Mouse (Mus musculus) C2C12 (cell line): ENCODE results near the gene Samm50. TPM values are rescaled to one million over a fixed set of nuclear protein-coding genes. Genes with fewer than 3 reads are reported as not detected.

Experiments used
- H3K27me3 ChIP-seq: one replicate; pipeline ENCODE4 v1.6.1; 2011; ENCODE audit not compliant: control insufficient read depth, insufficient read depth, insufficient read length
- H3K36me3 ChIP-seq: one replicate; pipeline ENCODE4 v1.6.1; 2011; ENCODE audit not compliant: control insufficient read depth, insufficient read depth
- H3K4me3 ChIP-seq: one replicate; pipeline ENCODE4 v1.5.1; 2011; ENCODE audit warnings: mild to moderate bottlenecking, control low read depth; ENCODE audit not compliant: poor library complexity, insufficient read depth, severe bottlenecking
- H3K79me2 ChIP-seq: one replicate; pipeline ENCODE4 v1.6.1; 2011; ENCODE audit not compliant: control insufficient read depth, insufficient read depth
- H3K79me3 ChIP-seq: one replicate; pipeline ENCODE4 v1.6.1; 2011; ENCODE audit warnings: low read depth, control low read depth
- H3ac ChIP-seq: one replicate; pipeline ENCODE3; 2011; ENCODE audit warnings: low read depth; ENCODE audit not compliant: control insufficient read depth, insufficient read length
- CEBPB ChIP-seq: IDR thresholded peaks from one replicate; pipeline ENCODE4 v1.6.1; 2011; ENCODE audit warnings: low read depth, mild to moderate bottlenecking, control low read depth, moderate library complexity
- CTCF ChIP-seq: IDR thresholded peaks from one replicate; pipeline ENCODE4 v1.5.1; 2011; ENCODE audit not compliant: control insufficient read depth, insufficient read depth, insufficient read length
- FOSL1 ChIP-seq: IDR thresholded peaks from one replicate; pipeline ENCODE4 v1.8.0; 2011; ENCODE audit warnings: mild to moderate bottlenecking, low read length; ENCODE audit not compliant: poor library complexity, insufficient read depth, severe bottlenecking
- MAX ChIP-seq: IDR thresholded peaks from one replicate; pipeline ENCODE4 v1.6.1; 2011; ENCODE audit warnings: mild to moderate bottlenecking, control low read depth
- MYOD1 ChIP-seq: IDR thresholded peaks from one replicate; pipeline ENCODE4 v1.6.1; 2011; ENCODE audit warnings: low read depth; ENCODE audit not compliant: control insufficient read depth, insufficient read length
- MYOG ChIP-seq: IDR thresholded peaks from one replicate; pipeline ENCODE4 v1.6.1; 2011; ENCODE audit not compliant: control insufficient read depth, insufficient read length; ENCODE audit errors: extremely low read depth
- USF1 ChIP-seq: IDR thresholded peaks from one replicate; pipeline ENCODE4 v1.6.1; 2011; ENCODE audit warnings: low read depth, mild to moderate bottlenecking, control low read depth, moderate library complexity
- polyA plus RNA-seq: library from polyadenylated mRNA; unstranded; fragments of >200 nt; fragmentation: generic; extraction: Trizol; gene quantifications from one replicate; pipeline ENCODE4 v1.2.1, GENCODE M21; 2012; ENCODE audit warnings: missing spikeins

Samm50 gene
- polyA plus RNA-seq, 1 experiment = 123 TPM

DNA sequence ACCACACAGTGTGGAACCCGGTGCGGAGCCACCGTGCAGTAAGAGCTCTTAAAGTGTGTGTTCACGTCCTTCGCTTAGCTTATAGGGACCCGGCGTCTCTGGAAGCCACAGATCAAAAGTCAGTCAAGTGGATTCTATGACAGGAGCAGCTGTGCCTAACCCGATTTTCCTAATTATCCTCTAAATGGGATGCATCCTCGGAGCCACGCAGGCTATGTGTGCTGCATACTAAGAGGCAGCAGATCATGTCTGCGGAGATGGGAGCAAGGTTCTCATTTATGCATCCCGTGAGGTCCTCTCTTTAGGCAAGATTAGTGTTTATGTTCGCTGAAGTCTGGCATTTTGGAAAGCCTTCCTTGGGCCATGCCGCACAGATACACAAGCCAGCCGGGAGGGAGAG lies 34.9 kb downstream of the Samm50 start:
- H3K79me2 ChIP-seq = peaks cover 7% of the 10 kb centered on the region

DNA sequence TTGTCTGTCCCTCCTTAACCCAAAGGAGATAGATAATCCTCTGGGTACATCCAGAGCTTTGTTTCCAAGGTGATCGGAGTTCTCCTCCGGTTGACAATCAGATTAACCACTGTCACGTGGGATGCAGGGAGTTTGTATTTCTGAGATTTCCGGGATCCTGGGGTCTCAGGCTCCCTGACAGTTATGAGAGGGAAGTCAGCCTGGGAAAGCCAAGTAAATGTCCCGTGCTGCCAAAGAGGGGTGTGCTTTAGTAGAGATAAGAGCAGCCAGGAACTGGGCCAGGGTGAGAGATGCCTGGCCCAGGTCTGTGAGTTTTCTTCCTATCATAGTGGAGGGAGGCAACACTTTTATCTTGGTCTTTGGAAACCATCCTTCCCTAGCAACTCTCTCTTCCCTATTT lies 38.6 kb downstream of the Samm50 start:
- H3K36me3 ChIP-seq = peaks cover 9% of the 10 kb centered on the region
- no peaks in the 10 kb centered on the region for H3K27me3 ChIP-seq
- no peak overlapping the region for H3ac ChIP-seq
- H3K79me3 ChIP-seq = peaks cover 26% of the 10 kb centered on the region
- H3K4me3 ChIP-seq = no peak overlapping the region
- peaks cover 35% of the 10 kb centered on the region for H3K79me2 ChIP-seq
- TF ChIP-seq CTCF (no peak), USF1 (no peak), MYOD1 (no peak), CEBPB (no peak), MAX (no peak), FOSL1 (no peak), MYOG (no peak)

More for the DNA sequence above, 34.9 kb downstream of the Samm50 start:
- H3K4me3 ChIP-seq = no peak overlapping the region
- no peaks in the 10 kb centered on the region for H3K27me3 ChIP-seq
- H3ac ChIP-seq = no peak overlapping the region
- TF ChIP-seq CTCF (no peak), CEBPB (no peak), MAX (no peak), FOSL1 (no peak), MYOD1 (no peak), USF1 (no peak), MYOG (no peak)
- H3K79me3 ChIP-seq = peaks cover under 1% of the 10 kb centered on the region
- no peaks in the 10 kb centered on the region for H3K36me3 ChIP-seq

DNA sequence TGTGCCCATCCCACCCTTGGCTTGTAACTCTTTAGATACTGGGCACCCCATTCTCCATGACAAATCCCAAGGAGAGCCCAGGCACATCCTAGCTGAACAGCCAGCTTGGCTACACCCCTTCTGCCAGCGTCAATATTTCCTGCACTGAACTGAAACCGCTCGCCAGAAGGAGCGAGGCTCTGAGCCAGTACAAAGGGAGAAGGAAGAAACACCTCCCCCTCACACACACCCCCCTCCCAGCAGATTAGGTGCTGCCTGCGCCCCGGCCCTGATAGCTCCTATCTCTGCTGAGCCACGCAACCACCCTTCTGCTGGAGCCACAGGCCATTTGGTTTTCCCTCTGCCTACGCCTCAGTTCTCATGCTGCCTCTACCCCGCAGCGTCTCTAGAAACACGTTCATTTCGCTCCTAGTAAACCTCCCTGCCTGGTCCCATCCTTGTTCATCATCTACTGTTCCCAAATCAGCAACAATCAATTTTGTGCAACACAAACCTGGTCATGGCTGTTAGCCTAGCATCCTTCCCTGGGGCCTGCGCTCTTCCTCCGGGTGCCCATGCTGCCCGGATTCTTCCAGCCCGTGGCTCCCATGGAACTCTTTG lies 39.2 kb downstream of the Samm50 start:
- H3K79me2 ChIP-seq = peaks cover 41% of the 10 kb centered on the region
- TF ChIP-seq MYOG (no peak), MYOD1 (no peak), FOSL1 (no peak), CEBPB (no peak), MAX (no peak), CTCF (no peak)
- peaks cover 12% of the 10 kb centered on the region for H3K36me3 ChIP-seq
- peak overlapping the region; percentile 75 for H3ac ChIP-seq
- H3K79me3 ChIP-seq = peaks cover 29% of the 10 kb centered on the region
- H3K27me3 ChIP-seq = no peaks in the 10 kb centered on the region
- peak overlapping the region; percentile 73 for H3K4me3 ChIP-seq

DNA sequence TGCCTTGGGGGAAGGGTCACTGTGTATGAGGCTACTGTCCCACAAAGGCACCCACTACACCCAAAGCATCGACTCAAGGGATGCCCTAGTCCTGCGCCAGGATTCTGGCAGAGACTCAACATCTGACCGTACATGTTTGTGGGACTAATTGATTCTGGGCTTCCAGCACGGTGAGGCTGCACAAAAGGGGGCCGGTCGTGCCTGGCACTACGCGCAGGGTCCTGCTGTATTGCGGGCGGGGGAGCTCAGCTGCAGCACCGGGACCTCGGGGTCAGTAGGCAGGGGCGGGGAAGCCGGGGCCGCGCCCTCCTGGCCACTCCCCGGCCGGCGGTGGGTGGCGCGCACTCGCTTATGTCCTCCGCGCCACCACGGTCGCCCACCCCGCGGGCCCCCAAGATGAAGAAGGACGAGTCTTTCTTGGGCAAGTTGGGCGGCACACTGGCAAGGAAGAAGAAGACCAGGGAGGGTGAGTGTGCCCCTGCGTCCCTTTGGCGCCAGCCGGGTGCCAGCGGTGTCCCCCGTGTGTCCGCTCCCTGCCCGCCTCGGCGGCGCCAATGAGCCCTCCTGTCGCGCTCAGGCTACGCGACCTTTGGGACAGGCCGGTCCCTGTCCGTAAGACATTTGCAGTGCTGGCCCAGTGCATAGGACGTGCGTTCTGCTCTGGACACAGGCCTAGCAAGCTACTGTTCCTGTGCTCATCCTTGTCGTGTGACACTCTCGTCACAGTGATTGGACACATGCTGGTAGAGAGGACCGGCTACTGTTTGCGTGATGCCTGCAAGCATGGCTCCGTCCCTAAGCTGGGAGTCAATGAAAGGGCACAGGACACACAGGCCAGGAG lies 39.9 kb downstream of the Samm50 start, which contains the start of gene Parvb:
Parvb (plus strand) TSS at position 323 of the 841 bp plus-strand sequence.
- Histone ChIP-seq H3K79me3 (peaks cover 36% of the 10 kb centered on the region), H3K36me3 (peaks cover 19% of the 10 kb centered on the region), H3K79me2 (peaks cover 48% of the 10 kb centered on the region), H3K27me3 (no peaks in the 10 kb centered on the region), H3ac (peak within 1 kb of the TSS; percentile 75), H3K4me3 (peak within 1 kb of the TSS; percentile 73)
- peak; percentile 2 for TF ChIP-seq CTCF
- no peak for TF ChIP-seq FOSL1

DNA sequence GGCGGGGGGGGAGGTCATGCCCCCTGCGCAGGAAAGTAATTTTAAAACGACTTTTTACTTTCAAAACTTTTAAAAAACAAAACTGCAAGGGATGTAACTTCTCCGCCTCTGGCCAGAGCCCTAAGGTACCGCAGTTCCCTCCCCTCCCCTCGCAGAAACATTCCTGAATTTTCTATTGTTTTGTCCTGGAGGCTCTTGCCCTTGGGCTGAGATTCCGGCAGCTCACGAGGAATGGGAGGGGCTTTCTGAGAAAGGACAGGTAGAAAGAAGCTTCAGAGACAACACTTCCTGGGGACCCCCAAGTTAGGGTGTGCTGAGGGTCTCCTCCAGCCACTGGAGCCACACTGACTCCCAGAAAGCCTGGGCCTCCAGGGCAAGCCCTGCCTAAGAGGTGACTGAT lies 40.6 kb downstream of the Samm50 start:
- H3K79me2 ChIP-seq = peaks cover 55% of the 10 kb centered on the region
- peak overlapping the region; percentile 72 for H3ac ChIP-seq
- peaks cover 43% of the 10 kb centered on the region for H3K79me3 ChIP-seq
- H3K36me3 ChIP-seq = peaks cover 26% of the 10 kb centered on the region
- no peaks in the 10 kb centered on the region for H3K27me3 ChIP-seq
- TF ChIP-seq MAX = no peak
- no peak for TF ChIP-seq USF1
- no peak for TF ChIP-seq MYOD1
- TF ChIP-seq CTCF = no peak
- TF ChIP-seq MYOG = no peak
- TF ChIP-seq CEBPB = no peak
- no peak for TF ChIP-seq FOSL1
- H3K4me3 ChIP-seq = peak overlapping the region; percentile 73
